Mouse (Mus musculus): ENCODE results near the gene Jak1. TPM values are rescaled to one million over a fixed set of nuclear protein-coding genes. Genes with fewer than 3 reads are reported as not detected.

The Jak1 gene
- total and polyA plus RNA-seq, 3 experiments, result 37.3 to 41.9 TPM; not detected in 1

DNA sequence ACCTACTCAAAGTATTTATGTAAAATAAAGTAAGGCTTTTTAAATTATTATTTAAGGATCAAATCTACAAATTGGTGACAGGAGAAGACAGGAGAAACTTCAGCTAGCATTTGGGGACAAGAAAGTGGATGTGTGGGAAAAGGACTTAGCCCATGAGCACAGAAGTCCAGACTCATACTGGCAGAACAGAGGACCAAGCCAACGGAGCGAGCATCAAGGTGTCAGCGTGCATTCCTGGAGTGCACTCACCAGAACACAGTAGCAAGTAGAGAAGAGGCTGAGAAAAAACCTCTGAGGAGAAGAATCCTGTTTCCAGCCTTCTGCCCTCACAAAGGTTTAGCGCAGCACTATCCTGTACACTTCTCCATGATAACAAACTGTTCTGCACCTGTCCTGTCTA is 48.8 kb downstream of the Jak1 start:
- H3K9me3 ChIP-seq (replicated peaks; ENCODE audit: insufficient read depth, low read length), result no peaks in the 10 kb centered on the region
- no peak overlapping the region for H3K4me3 ChIP-seq (ENCODE audit: control insufficient read depth in 1 of 2, insufficient read depth in 1 of 2, low read depth in 2 of 2, low read length in 2 of 2)
- no peak overlapping the region for H3K9ac ChIP-seq (ENCODE audit: control insufficient read depth, low read depth, low read length, poor library complexity, severe bottlenecking)
- no peak for TF ChIP-seq BHLHE40 (IDR thresholded peaks at IDR 0.05; ENCODE audit: borderline replicate concordance, low read depth, low read length)
- no peak for TF ChIP-seq POLR2AphosphoS5 (IDR thresholded peaks at IDR 0.05; ENCODE audit: borderline replicate concordance, low read depth, low read length)
- TF ChIP-seq MYC (IDR thresholded peaks at IDR 0.05; ENCODE audit: low read depth, low read length), result no peak
- TF ChIP-seq ZC3H11A (IDR thresholded peaks at IDR 0.05; ENCODE audit: low read depth, low read length), result no peak
- H3K4me1 ChIP-seq (ENCODE audit: control insufficient read depth in 1 of 2, insufficient read depth in 2 of 2, low read length in 2 of 2), result peaks cover 3 to 4% of the 10 kb centered on the region in 2 experiments; a peak in 2 of 4 replicates
- no peaks in the 10 kb centered on the region for H3K27me3 ChIP-seq (ENCODE audit: control insufficient read depth in 1 of 2, insufficient read depth in 2 of 2, low read length in 2 of 2)
- H3K79me2 ChIP-seq (ENCODE audit: control insufficient read depth, insufficient read depth, low read length, poor library complexity), result peaks cover 2% of the 10 kb centered on the region; the same call in 1 of the 2 replicates
- H3K36me3 ChIP-seq (ENCODE audit: control insufficient read depth in 1 of 2, insufficient read depth in 2 of 2, low read length in 2 of 2), result peaks cover 0 to 14% of the 10 kb centered on the region in 2 experiments; a peak in 3 of 4 replicates
- no peak for DNase-seq (ENCODE audit: low read depth, low spot score)
- H3K27ac ChIP-seq (ENCODE audit: control insufficient read depth, low read depth, low read length), result no peak overlapping the region

DNA sequence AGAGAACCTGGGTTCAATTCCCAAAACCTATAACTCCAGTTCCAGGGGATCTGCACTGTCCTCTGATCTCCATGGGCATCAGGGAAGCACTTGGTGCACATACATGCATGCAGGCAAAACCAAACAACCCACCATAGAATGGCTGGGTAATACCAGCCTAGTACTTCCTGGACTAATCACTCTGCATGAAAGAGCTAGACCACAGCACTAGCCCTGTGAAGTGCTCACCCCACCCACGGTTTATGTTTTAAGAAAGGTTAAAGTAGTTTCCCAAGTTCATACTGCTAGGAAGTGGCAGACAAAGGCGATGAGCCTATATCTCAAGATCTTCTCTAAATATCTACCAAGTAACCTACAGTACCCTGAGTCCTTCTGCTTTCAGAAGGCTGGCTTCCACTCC is 51.6 kb downstream of the Jak1 start:
- Histone ChIP-seq H3K9me3 (replicated peaks; ENCODE audit: insufficient read depth, low read length) (no peaks in the 10 kb centered on the region), H3K4me1 (ENCODE audit: control insufficient read depth in 1 of 2, insufficient read depth in 2 of 2, low read length in 2 of 2) (peaks cover 3 to 4% of the 10 kb centered on the region in 2 experiments; a peak in 2 of 4 replicates), H3K9ac (ENCODE audit: control insufficient read depth, low read depth, low read length, poor library complexity, severe bottlenecking) (no peak overlapping the region), H3K27me3 (ENCODE audit: control insufficient read depth in 1 of 2, insufficient read depth in 2 of 2, low read length in 2 of 2) (no peaks in the 10 kb centered on the region), H3K4me3 (ENCODE audit: control insufficient read depth in 1 of 2, insufficient read depth in 1 of 2, low read depth in 2 of 2, low read length in 2 of 2) (no peak overlapping the region), H3K79me2 (ENCODE audit: control insufficient read depth, insufficient read depth, low read length, poor library complexity) (peaks cover 2% of the 10 kb centered on the region; the same call in 1 of the 2 replicates), H3K27ac (ENCODE audit: control insufficient read depth, low read depth, low read length) (no peak overlapping the region), H3K36me3 (ENCODE audit: control insufficient read depth in 1 of 2, insufficient read depth in 2 of 2, low read length in 2 of 2) (peaks cover 0 to 12% of the 10 kb centered on the region in 2 experiments; a peak in 3 of 4 replicates)
- no peak for DNase-seq (ENCODE audit: low read depth, low spot score)
- TF ChIP-seq JUND (IDR thresholded peaks at IDR 0.05; ENCODE audit: low read depth, low read length), result no peak
- no peak for TF ChIP-seq POLR2AphosphoS2 (IDR thresholded peaks at IDR 0.05; ENCODE audit: low read length)

- H3K27me3 ChIP-seq (ENCODE audit: control insufficient read depth in 1 of 2, insufficient read depth in 2 of 2, low read length in 2 of 2), result no peaks in the 10 kb centered on the region
- H3K79me2 ChIP-seq (ENCODE audit: control insufficient read depth, insufficient read depth, low read length, poor library complexity), result peaks cover 1% of the 10 kb centered on the region; the same call in 1 of the 2 replicates
Measured at GRCm38 (mm10) chr4:101207492-101207891, 57.6 kb downstream of the Jak1 start.

GRCm38 (mm10) chr4:101203518-101203917 is 61.6 kb downstream of the Jak1 start:
- Histone ChIP-seq H3K4me1 (ENCODE audit: control insufficient read depth in 1 of 2, insufficient read depth in 2 of 2, low read length in 2 of 2) (peaks cover 5 to 6% of the 10 kb centered on the region in 2 experiments), H3K27me3 (ENCODE audit: control insufficient read depth in 1 of 2, insufficient read depth in 2 of 2, low read length in 2 of 2) (no peaks in the 10 kb centered on the region), H3K4me3 (ENCODE audit: control insufficient read depth in 1 of 2, insufficient read depth in 1 of 2, low read depth in 2 of 2, low read length in 2 of 2) (no peak overlapping the region), H3K27ac (ENCODE audit: control insufficient read depth, low read depth, low read length) (no peak overlapping the region), H3K9me3 (replicated peaks; ENCODE audit: insufficient read depth, low read length) (no peaks in the 10 kb centered on the region), H3K79me2 (ENCODE audit: control insufficient read depth, insufficient read depth, low read length, poor library complexity) (peaks cover 4% of the 10 kb centered on the region; the same call in 1 of the 2 replicates), H3K9ac (ENCODE audit: control insufficient read depth, low read depth, low read length, poor library complexity, severe bottlenecking) (no peak overlapping the region), H3K36me3 (ENCODE audit: control insufficient read depth in 1 of 2, insufficient read depth in 2 of 2, low read length in 2 of 2) (peaks cover 0 to 5% of the 10 kb centered on the region in 2 experiments; a peak in 2 of 4 replicates)
- DNase-seq (ENCODE audit: low read depth, low spot score), result no peak
- TF ChIP-seq EP300 (IDR thresholded peaks at IDR 0.05; ENCODE audit: low read depth in 1 of 2, low read length in 2 of 2) (peak in 1 of 2 experiments; percentile 25; a peak in 1 of 4 replicates), MEF2A (IDR thresholded peaks at IDR 0.05; ENCODE audit: extremely low read depth, insufficient replicate concordance, low read depth, low read length, poor library complexity, severe bottlenecking) (no peak)

More at GRCm38 (mm10) chr4:101207492-101207891, 57.6 kb downstream of the Jak1 start:
- H3K4me3 ChIP-seq (ENCODE audit: control insufficient read depth in 1 of 2, insufficient read depth in 1 of 2, low read depth in 2 of 2, low read length in 2 of 2), result no peak overlapping the region
- no peak for DNase-seq (ENCODE audit: low read depth, low spot score)
- TF ChIP-seq ELF1 (IDR thresholded peaks at IDR 0.05; ENCODE audit: low read depth, low read length) (no peak), MAX (IDR thresholded peaks at IDR 0.05; ENCODE audit: low read length) (no peak), MEF2A (IDR thresholded peaks at IDR 0.05; ENCODE audit: extremely low read depth, insufficient replicate concordance, low read depth, low read length, poor library complexity, severe bottlenecking) (no peak), POLR2AphosphoS2 (IDR thresholded peaks at IDR 0.05; ENCODE audit: low read length) (no peak), ZC3H11A (IDR thresholded peaks at IDR 0.05; ENCODE audit: low read depth, low read length) (no peak)
- no peak overlapping the region for H3K9ac ChIP-seq (ENCODE audit: control insufficient read depth, low read depth, low read length, poor library complexity, severe bottlenecking)
- no peaks in the 10 kb centered on the region for H3K9me3 ChIP-seq (replicated peaks; ENCODE audit: insufficient read depth, low read length)
- peaks cover 0 to 2% of the 10 kb centered on the region in 2 experiments; a peak in 2 of 4 replicates for H3K36me3 ChIP-seq (ENCODE audit: control insufficient read depth in 1 of 2, insufficient read depth in 2 of 2, low read length in 2 of 2)
- no peak overlapping the region for H3K27ac ChIP-seq (ENCODE audit: control insufficient read depth, low read depth, low read length)
- peaks cover 0 to 4% of the 10 kb centered on the region in 2 experiments; a peak in 2 of 4 replicates for H3K4me1 ChIP-seq (ENCODE audit: control insufficient read depth in 1 of 2, insufficient read depth in 2 of 2, low read length in 2 of 2)
